Mouse (Mus musculus) lung, postnatal 0 days (tissue): Measurements from ENCODE around the gene Lrrc74b. TPM values are rescaled to one million over a fixed set of nuclear protein-coding genes. Genes with fewer than 3 reads are reported as not detected.

ENCODE experiments used
- ATAC-seq: fragments of 200-750 bp; cut with Nextera tagmentation; 2 replicates; pipeline ENCODE4 v1.8.0; 2017; ENCODE audit warnings: moderate library complexity
- DNase-seq: peaks from one replicate; pipeline ENCODE4 v3.0.0-alpha.2; 2016; ENCODE audit warnings: low spot score
- H3K27ac ChIP-seq: fragments of 300-500 bp; sonication (generic); 2 replicates; pipeline ENCODE4 v1.5.1; 2014; ENCODE audit warnings: antibody characterized with exemption, mild to moderate bottlenecking, low read length, mixed read lengths
- H3K27me3 ChIP-seq: fragments of 300-500 bp; sonication (generic); replicated peaks from 2 replicates; pipeline ENCODE4 v1.6.1; 2014; ENCODE audit warnings: low read length, mixed read lengths; ENCODE audit not compliant: insufficient read depth
- H3K36me3 ChIP-seq: fragments of 300-500 bp; sonication (generic); 2 replicates; pipeline ENCODE4 v1.6.1; 2014; ENCODE audit warnings: low read length, mixed read lengths; ENCODE audit not compliant: insufficient read depth
- H3K4me1 ChIP-seq: fragments of 300-500 bp; sonication (generic); 2 replicates; pipeline ENCODE4 v1.6.1; 2014; ENCODE audit warnings: antibody characterized with exemption, low read depth, low read length, mixed read lengths; ENCODE audit not compliant: insufficient read depth
- H3K4me2 ChIP-seq: fragments of 300-500 bp; sonication (generic); replicated peaks from 2 replicates; pipeline ENCODE4 v1.6.1; 2014; ENCODE audit warnings: low read depth, mild to moderate bottlenecking, low read length, moderate library complexity, mixed read lengths
- H3K4me3 ChIP-seq: fragments of 300-500 bp; sonication (generic); 2 replicates; pipeline ENCODE4 v1.5.1; 2014; ENCODE audit warnings: low read depth, low read length
- H3K9ac ChIP-seq: fragments of 300-500 bp; sonication (generic); replicated peaks from 2 replicates; pipeline ENCODE4 v1.6.1; 2014; ENCODE audit warnings: low read depth, mild to moderate bottlenecking
- H3K9me3 ChIP-seq: fragments of 300-500 bp; sonication (generic); 2 replicates; pipeline ENCODE4 v1.6.1; 2016; ENCODE audit warnings: low read length, mixed read lengths
- CTCF ChIP-seq: IDR thresholded peaks from 2 replicates; pipeline ENCODE4 v1.5.1; 2016; ENCODE audit warnings: antibody characterized with exemption, mild to moderate bottlenecking
- EP300 ChIP-seq: IDR thresholded peaks from 2 replicates; pipeline ENCODE4 v1.6.1; 2016; ENCODE audit warnings: antibody characterized with exemption, mild to moderate bottlenecking, control low read depth
- WGBS: fragments of 180-500 bp; shearing (Covaris S2); extraction: QIAGEN DNeasy Blood & Tissue Kit; methylation state at CpG from one replicate; pipeline ENCODE4 v1.1.7; 2014; 5-methylcytosine and 5-hydroxymethylcytosine counted together
- polyA plus RNA-seq: library from polyadenylated mRNA; unstranded; fragments of >200 nt; fragmentation: Nextera tagmentation; extraction: Ambion mirVana; gene quantifications from 2 replicates; pipeline ENCODE4 v1.2.1, GENCODE M21; 2015

Gene Lrrc74b
- polyA plus RNA-seq, 1 experiment from 2014 or later = 5.3 TPM

DNA sequence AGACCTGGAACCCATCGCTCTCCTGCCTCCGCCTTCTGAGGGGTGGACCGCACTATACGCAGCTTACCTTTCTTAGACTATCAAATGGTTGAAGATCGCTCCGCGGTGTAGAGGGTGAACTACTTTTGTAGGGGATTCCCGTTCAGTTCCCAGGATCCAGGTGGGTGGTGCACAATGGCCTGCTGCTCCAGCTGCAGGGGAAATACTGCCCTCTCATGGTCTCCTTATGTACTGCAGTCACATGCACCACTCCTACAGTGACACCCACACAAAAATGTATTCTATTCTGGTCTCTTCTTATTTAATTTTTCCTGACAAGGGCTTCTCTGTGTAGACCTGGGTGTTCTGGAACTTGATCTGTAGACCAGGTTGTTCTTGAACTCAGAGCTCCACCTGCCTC is 22.0 kb upstream of the Lrrc74b start, which contains the start of gene Slc7a4:
Gene Slc7a4 (minus strand): TSS at position 151 of the 400 bp plus-strand sequence.
- DNase-seq (peak; percentile 60), ATAC-seq (peak; percentile 52; the same call in 1 of the 2 replicates)
- Histone ChIP-seq H3K4me2 (no peak within 1 kb of the TSS), H3K4me3 (no peak within 1 kb of the TSS), H3K27ac (no peak within 1 kb of the TSS), H3K9ac (no peak within 1 kb of the TSS), H3K4me1 (no peaks in the 10 kb centered on the region), H3K9me3 (no peaks in the 10 kb centered on the region), H3K27me3 (no peaks in the 10 kb centered on the region), H3K36me3 (no peaks in the 10 kb centered on the region)
- TF ChIP-seq CTCF = peak; percentile 75
- TF ChIP-seq EP300 = no peak
- 19% methylated on average over 8 of the region's 8 CpGs for WGBS

DNA sequence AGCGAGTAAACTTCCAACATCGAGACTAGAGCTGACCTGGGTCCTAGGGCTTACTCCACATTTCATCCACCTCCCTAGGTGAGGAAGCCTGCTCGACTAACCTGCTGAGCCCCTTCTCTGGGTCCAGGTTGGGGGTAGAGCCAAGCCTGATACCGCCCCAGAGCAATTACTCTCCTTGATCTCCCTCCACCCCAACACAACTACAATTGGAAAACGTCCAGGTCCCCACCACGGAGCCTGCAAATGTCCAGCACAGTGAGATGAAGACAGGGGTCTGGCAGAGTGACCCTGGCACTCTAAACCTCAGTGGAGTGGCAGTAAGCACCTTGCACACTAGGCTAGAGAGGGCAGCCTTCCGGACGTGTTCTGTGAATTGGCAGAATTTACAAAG is 15.8 kb upstream of the Lrrc74b start:
- H3K4me1 ChIP-seq = 0 out of 2 replicates have a peak, but pooled peaks cover 3% of the 10 kb centered on the region
- H3K36me3 ChIP-seq = no peaks in the 10 kb centered on the region
- H3K27me3 ChIP-seq = no peaks in the 10 kb centered on the region
- H3K4me2 ChIP-seq = peak overlapping the region; percentile 73
- H3K4me3 ChIP-seq = peak overlapping the region; percentile 40; the same call in 1 of the 2 replicates
- ATAC-seq = no peak
- WGBS = 7% methylated on average over 8 of the region's 8 CpGs
- no peak for TF ChIP-seq EP300
- no peak for TF ChIP-seq CTCF
- H3K9me3 ChIP-seq = no peaks in the 10 kb centered on the region
- H3K9ac ChIP-seq = peak overlapping the region; percentile 41
- H3K27ac ChIP-seq = peak overlapping the region; percentile 43
- no peak for DNase-seq

DNA sequence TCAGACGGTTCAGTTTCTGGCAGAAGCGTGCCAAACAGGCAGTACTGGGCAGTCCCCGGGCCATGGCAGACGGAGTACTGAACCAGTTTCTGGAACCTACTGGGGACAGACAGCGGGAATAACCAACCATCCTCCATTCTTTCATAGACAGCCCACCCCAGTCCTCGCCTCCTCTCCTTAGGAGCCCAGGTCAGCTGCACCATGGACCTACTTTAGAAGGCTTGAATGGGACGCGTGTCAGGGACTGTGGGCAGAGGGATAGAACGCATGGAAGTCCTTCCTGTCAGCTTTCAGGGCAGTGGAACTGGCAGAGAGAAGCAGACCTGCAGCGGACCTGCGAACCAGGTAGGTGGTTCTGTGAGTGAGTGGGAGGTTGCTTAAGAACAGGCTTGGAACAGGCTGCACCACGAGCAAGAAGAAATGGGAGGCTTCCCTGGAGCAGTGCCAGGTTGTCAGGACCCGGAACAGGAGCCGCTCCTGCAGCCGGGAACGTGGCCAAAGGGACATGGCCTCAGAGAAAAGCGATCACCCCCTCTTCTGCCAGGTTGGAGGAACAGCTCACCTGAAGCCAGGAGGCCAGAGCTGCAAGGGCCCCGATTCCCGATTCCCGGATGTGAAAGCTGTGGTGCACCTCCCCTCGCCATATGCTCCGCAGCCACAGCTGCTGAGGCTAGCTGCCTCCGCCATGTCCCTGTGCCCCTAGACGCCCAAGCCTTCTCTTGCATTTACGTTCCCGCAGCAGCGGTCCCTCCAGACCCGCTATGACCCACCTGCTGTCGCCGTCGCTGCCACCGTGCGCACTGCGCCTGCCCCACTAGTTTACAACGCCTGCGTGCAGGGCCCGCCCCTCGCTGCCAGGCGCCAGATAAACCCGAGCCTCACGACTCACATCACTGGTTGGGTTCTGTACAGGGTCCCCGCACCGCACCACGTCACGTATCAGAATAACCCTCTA is 15.1 kb upstream of the Lrrc74b start:
- peak; percentile 78 for DNase-seq
- WGBS = 11% methylated on average over 45 of the region's 45 CpGs
- Histone ChIP-seq H3K4me2 (peak overlapping the region; percentile 73), H3K27me3 (no peaks in the 10 kb centered on the region), H3K9ac (peak overlapping the region; percentile 41), H3K36me3 (no peaks in the 10 kb centered on the region), H3K4me1 (0 out of 2 replicates have a peak, but pooled peaks cover 3% of the 10 kb centered on the region), H3K9me3 (no peaks in the 10 kb centered on the region), H3K4me3 (peak overlapping the region; percentile 40), H3K27ac (peak overlapping the region; percentile 43)
- peak; percentile 82 for ATAC-seq
- TF ChIP-seq CTCF (peak; percentile 14; the same call in 1 of the 2 replicates), EP300 (no peak)

DNA sequence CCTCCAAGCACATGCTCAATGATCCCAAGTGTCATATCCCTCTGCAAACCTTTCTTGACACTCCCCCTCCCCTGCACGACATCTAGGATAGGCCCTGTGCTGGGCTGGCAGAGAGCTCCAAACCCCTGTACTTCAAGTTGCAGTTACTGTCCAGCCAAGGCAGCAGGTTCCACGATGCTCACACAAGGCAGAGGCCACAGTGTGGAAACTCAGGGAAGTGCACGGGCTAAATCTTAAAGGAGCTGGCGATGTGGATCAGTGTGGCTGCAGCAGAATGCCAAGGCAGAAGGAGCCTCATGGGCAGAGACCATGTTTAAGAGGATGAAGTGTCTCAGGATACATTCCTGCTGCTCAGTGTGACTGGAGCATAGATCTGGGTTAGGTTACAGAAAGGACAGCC is 5.1 kb upstream of the Lrrc74b start:
- H3K9ac ChIP-seq = no peak overlapping the region
- ATAC-seq (no peak), DNase-seq (no peak)
- TF ChIP-seq EP300 (no peak), CTCF (peak; percentile 57)
- 23% methylated on average over 4 of the region's 4 CpGs for WGBS
- H3K27ac ChIP-seq = no peak overlapping the region
- H3K4me3 ChIP-seq = no peak overlapping the region
- no peaks in the 10 kb centered on the region for H3K36me3 ChIP-seq
- H3K9me3 ChIP-seq = no peaks in the 10 kb centered on the region
- H3K4me1 ChIP-seq = peaks cover 4% of the 10 kb centered on the region; the same call in 1 of the 2 replicates
- H3K4me2 ChIP-seq = no peak overlapping the region
- H3K27me3 ChIP-seq = 0 out of 2 replicates have a peak, but pooled peaks cover 4% of the 10 kb centered on the region

DNA sequence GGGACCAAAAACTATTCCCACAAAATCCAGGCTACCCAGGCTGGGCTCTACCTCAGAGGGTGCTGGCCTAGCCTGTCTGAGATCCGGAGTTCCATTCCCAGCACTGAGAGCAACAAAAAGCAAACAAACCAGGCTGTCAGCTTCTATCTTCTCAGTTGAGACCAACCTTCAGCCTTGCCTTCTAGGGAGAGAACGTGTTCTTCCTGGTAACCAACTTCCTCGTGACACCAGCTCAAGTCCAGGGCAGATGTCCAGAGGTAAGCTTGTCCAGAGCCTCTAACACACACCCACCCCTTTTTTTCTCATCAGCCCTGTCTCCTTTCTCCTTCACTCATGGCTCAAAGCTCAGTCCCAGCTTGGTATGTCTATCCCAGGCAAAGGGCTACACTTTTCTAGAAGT is 3.7 kb upstream of the Lrrc74b start:
- 41% methylated on average over 3 of the region's 3 CpGs for WGBS
- Histone ChIP-seq H3K9me3 (no peaks in the 10 kb centered on the region), H3K27me3 (0 out of 2 replicates have a peak, but pooled peaks cover 4% of the 10 kb centered on the region), H3K4me2 (no peak overlapping the region), H3K9ac (no peak overlapping the region), H3K36me3 (no peaks in the 10 kb centered on the region), H3K4me1 (peaks cover 4% of the 10 kb centered on the region; the same call in 1 of the 2 replicates), H3K4me3 (no peak overlapping the region), H3K27ac (no peak overlapping the region)
- no peak for TF ChIP-seq CTCF
- TF ChIP-seq EP300 = no peak
- no peak for ATAC-seq
- no peak for DNase-seq

DNA sequence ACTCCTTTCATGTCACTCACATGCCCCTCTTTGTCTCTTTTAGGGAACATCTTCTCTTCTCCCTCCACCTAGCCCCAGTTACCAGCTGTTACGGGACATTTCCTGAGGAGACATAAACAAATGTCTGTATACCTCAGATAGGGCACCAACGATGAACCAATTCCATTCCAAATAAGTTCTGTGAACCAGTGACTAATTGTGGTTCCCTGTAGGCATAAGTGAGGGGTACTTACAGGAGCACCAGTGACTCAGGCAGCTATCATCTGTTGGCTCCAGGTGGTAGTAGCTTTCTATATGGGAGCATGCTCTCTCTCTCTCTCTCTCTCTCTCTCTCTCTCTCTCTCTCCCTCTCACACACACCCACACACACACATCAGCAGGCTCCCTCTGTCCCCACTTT is 3.2 kb upstream of the Lrrc74b start:
- no peak for DNase-seq
- no peak overlapping the region for H3K4me2 ChIP-seq
- no peak for TF ChIP-seq CTCF
- TF ChIP-seq EP300 = no peak
- H3K36me3 ChIP-seq = no peaks in the 10 kb centered on the region
- no peak overlapping the region for H3K4me3 ChIP-seq
- no peak for ATAC-seq
- H3K4me1 ChIP-seq = peaks cover 4% of the 10 kb centered on the region; the same call in 1 of the 2 replicates
- H3K27ac ChIP-seq = no peak overlapping the region
- 45% methylated on average over 2 of the region's 2 CpGs for WGBS
- H3K9ac ChIP-seq = no peak overlapping the region
- H3K27me3 ChIP-seq = 0 out of 2 replicates have a peak, but pooled peaks cover 4% of the 10 kb centered on the region
- no peaks in the 10 kb centered on the region for H3K9me3 ChIP-seq
